Mouse (Mus musculus) liver, postnatal 0 days (tissue): ENCODE measurements around the gene Cyb5r1. TPM values are rescaled to one million over a fixed set of nuclear protein-coding genes. Genes with fewer than 3 reads are reported as not detected.
"Not testable (repeated sequence)": the region's sequence is repeated elsewhere in the genome, so short reads cannot be mapped to it uniquely, and the experiment has no call there.

Experiments
- ATAC-seq: fragments of 200-750 bp; cut with Nextera tagmentation; 2 replicates; pipeline ENCODE4 v1.8.0; 2017; ENCODE audit warnings: mild to moderate bottlenecking, moderate library complexity
- DNase-seq: peaks from one replicate; pipeline ENCODE4 v3.0.0-alpha.2; 2016
- H3K27ac ChIP-seq: fragments of 300-500 bp; sonication (generic); 2 replicates; pipeline ENCODE4 v1.5.1; 2014; ENCODE audit warnings: antibody characterized with exemption, moderate library complexity, mild to moderate bottlenecking, low read depth
- H3K27me3 ChIP-seq: fragments of 300-500 bp; sonication (generic); 2 replicates; pipeline ENCODE4 v1.6.1; 2014; ENCODE audit warnings: low read length, control low read depth, mixed read lengths; ENCODE audit not compliant: insufficient read depth
- H3K36me3 ChIP-seq: fragments of 300-500 bp; sonication (generic); replicated peaks from 2 replicates; pipeline ENCODE4 v1.6.1; 2014; ENCODE audit warnings: mild to moderate bottlenecking, control low read depth, low read length, moderate library complexity, mixed read lengths; ENCODE audit not compliant: insufficient read depth
- H3K4me1 ChIP-seq: fragments of 300-500 bp; sonication (generic); 2 replicates; pipeline ENCODE4 v1.6.1; 2014; ENCODE audit warnings: antibody characterized with exemption, mild to moderate bottlenecking, control low read depth; ENCODE audit not compliant: insufficient read depth
- H3K4me2 ChIP-seq: fragments of 300-500 bp; sonication (generic); 2 replicates; pipeline ENCODE4 v1.6.1; 2014; ENCODE audit warnings: low read depth, mild to moderate bottlenecking, low read length, moderate library complexity, mixed read lengths
- H3K4me3 ChIP-seq: fragments of 300-500 bp; sonication (generic); 2 replicates; pipeline ENCODE4 v1.5.1; 2014; ENCODE audit warnings: low read depth, low read length
- H3K9ac ChIP-seq: fragments of 300-500 bp; sonication (generic); replicated peaks from 2 replicates; pipeline ENCODE4 v1.6.1; 2014; ENCODE audit warnings: mild to moderate bottlenecking, moderate library complexity
- H3K9me3 ChIP-seq: fragments of 300-500 bp; sonication (generic); 2 replicates; pipeline ENCODE4 v1.6.1; 2016; ENCODE audit warnings: mild to moderate bottlenecking, control low read depth, low read length, mixed read lengths
- CTCF ChIP-seq: sonication (generic); IDR thresholded peaks from 2 replicates; pipeline ENCODE4 v1.5.1; 2016; ENCODE audit warnings: antibody characterized with exemption, low read depth
- EP300 ChIP-seq: IDR thresholded peaks from 2 replicates; pipeline ENCODE4 v1.6.1; 2016; ENCODE audit warnings: antibody characterized with exemption, low read depth, mild to moderate bottlenecking
- WGBS: fragments of 180-500 bp; shearing (Covaris S2); extraction: QIAGEN DNeasy Blood & Tissue Kit; methylation state at CpG from one replicate; pipeline ENCODE4 v1.1.7; 2014; ENCODE audit not compliant: insufficient replicate concordance; 5-methylcytosine and 5-hydroxymethylcytosine counted together
- polyA plus RNA-seq: library from polyadenylated mRNA; unstranded; fragments of >200 nt; fragmentation: Nextera tagmentation; extraction: Ambion mirVana; gene quantifications from 2 replicates; pipeline ENCODE4 v1.2.1, GENCODE M21; 2015

Cyb5r1 gene
- polyA plus RNA-seq, 1 experiment from 2014 or later: 7.7 TPM

- Histone ChIP-seq H3K36me3 (peaks cover 33% of the 10 kb centered on the region), H3K4me3 (no peak overlapping the region), H3K27me3 (no peaks in the 10 kb centered on the region), H3K9me3 (no peaks in the 10 kb centered on the region), H3K4me1 (no peaks in the 10 kb centered on the region), H3K4me2 (no peak overlapping the region), H3K27ac (no peak overlapping the region), H3K9ac (no peak overlapping the region)
- TF ChIP-seq EP300: 0 out of 2 replicates have a peak, but pooled peaks have one; percentile 16
- peak; percentile 73 for TF ChIP-seq CTCF
- 27% methylated on average over 4 of the region's 4 CpGs for WGBS
- ATAC-seq: 0 out of 2 replicates have a peak, but pooled peaks have one; percentile 45
- DNase-seq: peak; percentile 56
Observed at GRCm38 (mm10) chr1:134435414-134435813, 30.1 kb downstream of the Cyb5r1 start.

GRCm38 (mm10) chr1:134440437-134440836 is 35.1 kb downstream of the Cyb5r1 start:
- Histone ChIP-seq H3K27ac (no peak overlapping the region), H3K4me3 (no peak overlapping the region), H3K4me1 (0 out of 2 replicates have a peak, but pooled peaks cover 3% of the 10 kb centered on the region), H3K36me3 (no peaks in the 10 kb centered on the region), H3K9ac (no peak overlapping the region), H3K27me3 (no peaks in the 10 kb centered on the region), H3K4me2 (no peak overlapping the region), H3K9me3 (no peaks in the 10 kb centered on the region)
- ATAC-seq (no peak), DNase-seq (no peak)
- 64% methylated on average over 6 of the region's 6 CpGs for WGBS
- TF ChIP-seq CTCF: no peak
- no peak for TF ChIP-seq EP300

- H3K4me1 ChIP-seq, ATAC-seq, H3K27ac ChIP-seq, H3K27me3 ChIP-seq, H3K9me3 ChIP-seq, H3K4me2 ChIP-seq, H3K9ac ChIP-seq, H3K36me3 ChIP-seq, DNase-seq, H3K4me3 ChIP-seq: not testable (repeated sequence)
- 92% methylated on average over 6 of the region's 10 CpGs for WGBS
Observed at GRCm38 (mm10) chr1:134441737-134442136, 36.4 kb downstream of the Cyb5r1 start.

GRCm38 (mm10) chr1:134442394-134442793 is 37.0 kb downstream of the Cyb5r1 start:
- no peak overlapping the region for H3K27ac ChIP-seq
- TF ChIP-seq EP300 (no peak), CTCF (no peak)
- no peaks in the 10 kb centered on the region for H3K9me3 ChIP-seq
- ATAC-seq: 0 out of 2 replicates have a peak, but pooled peaks have one; percentile 31
- WGBS: 80% methylated on average over 3 of the region's 3 CpGs
- no peaks in the 10 kb centered on the region for H3K36me3 ChIP-seq
- no peaks in the 10 kb centered on the region for H3K27me3 ChIP-seq
- H3K4me3 ChIP-seq: no peak overlapping the region
- DNase-seq: no peak
- H3K9ac ChIP-seq: no peak overlapping the region
- 0 out of 2 replicates have a peak, but pooled peaks cover 3% of the 10 kb centered on the region for H3K4me1 ChIP-seq
- no peak overlapping the region for H3K4me2 ChIP-seq

GRCm38 (mm10) chr1:134443288-134443687 is 37.9 kb downstream of the Cyb5r1 start:
- not testable (repeated sequence) for ATAC-seq, H3K27me3 ChIP-seq, H3K4me3 ChIP-seq, H3K4me1 ChIP-seq, H3K9me3 ChIP-seq, H3K9ac ChIP-seq, DNase-seq, H3K36me3 ChIP-seq, H3K4me2 ChIP-seq, H3K27ac ChIP-seq
- 56% methylated on average over 1 of the region's 1 CpGs for WGBS

GRCm38 (mm10) chr1:134445418-134445817 is 40.1 kb downstream of the Cyb5r1 start:
- Histone ChIP-seq H3K36me3 (no peaks in the 10 kb centered on the region), H3K4me3 (no peak overlapping the region), H3K27ac (no peak overlapping the region), H3K27me3 (no peaks in the 10 kb centered on the region), H3K9me3 (no peaks in the 10 kb centered on the region), H3K9ac (no peak overlapping the region), H3K4me2 (no peak overlapping the region), H3K4me1 (0 out of 2 replicates have a peak, but pooled peaks cover 3% of the 10 kb centered on the region)
- ATAC-seq: no peak
- TF ChIP-seq EP300 (no peak), CTCF (no peak)
- DNase-seq: no peak
- 75% methylated on average over 2 of the region's 2 CpGs for WGBS

- not testable (repeated sequence) for H3K36me3 ChIP-seq, H3K4me2 ChIP-seq, H3K9me3 ChIP-seq, H3K9ac ChIP-seq, H3K27ac ChIP-seq, H3K4me3 ChIP-seq, DNase-seq, H3K4me1 ChIP-seq, ATAC-seq, H3K27me3 ChIP-seq
- WGBS: 58% methylated on average over 3 of the region's 3 CpGs
Observed at GRCm38 (mm10) chr1:134448537-134448936, 43.2 kb downstream of the Cyb5r1 start.
